In genomic region chr15:27998621-27999359, GRCm38 (mm10) we compare ENCODE assay signal across 10 mouse cellular contexts. TPM values are rescaled to one million over a fixed set of nuclear protein-coding genes. Genes with fewer than 3 reads are reported as not detected.
DNase-seq lines count a peak whose midpoint lies in the region; ATAC-seq lines count a peak whose summit lies in the region.
"Had no signal": no experiment of that assay in that cellular context is flagged by ENCODE, and none has a peak within 500 bp of the region (broad histone marks: within the 10 kb centered on the region; RNA-seq: fewer than 3 reads in every experiment).

No protein-coding gene starts in this region.

- H3K4me2 ChIP-seq in forebrain, embryonic 16.5 days (ENCODE audit: low read length), result no peak overlapping the region
- no peak overlapping the region for H3K4me2 ChIP-seq in midbrain, embryonic 11.5 days
- H3K4me2 ChIP-seq in kidney, embryonic 14.5 days (replicated peaks; ENCODE audit: low read depth, low read length), result no peak overlapping the region; the same call in 1 of the 2 replicates
- H3K4me2 ChIP-seq: lung, embryonic 15.5 days had no signal

- H3K9ac ChIP-seq in forebrain, embryonic 16.5 days (replicated peaks; ENCODE audit: low read depth, low read length), result no peak overlapping the region
- H3K9ac ChIP-seq in midbrain, embryonic 11.5 days (ENCODE audit: low read length), result no peak overlapping the region
- H3K9ac ChIP-seq in kidney, embryonic 14.5 days (ENCODE audit: low read depth, low read length), result no peak overlapping the region
- H3K9ac ChIP-seq: lung, embryonic 15.5 days had no signal

- peaks cover 100% of the 10 kb centered on the region for H3K4me1 ChIP-seq in forebrain, embryonic 10.5 days
- H3K4me1 ChIP-seq in forebrain, embryonic 16.5 days (replicated peaks; ENCODE audit: control insufficient read depth, insufficient read depth, low read length), result peaks cover 47% of the 10 kb centered on the region
- H3K4me1 ChIP-seq in midbrain, embryonic 10.5 days, result peaks cover 100% of the 10 kb centered on the region
- peaks cover 57% of the 10 kb centered on the region for H3K4me1 ChIP-seq in midbrain, embryonic 11.5 days (ENCODE audit: control insufficient read depth, insufficient read depth, low read length)
- peaks cover 47% of the 10 kb centered on the region for H3K4me1 ChIP-seq in kidney, embryonic 14.5 days (ENCODE audit: control insufficient read depth, insufficient read depth, low read length)

- H3K4me3 ChIP-seq in forebrain, embryonic 10.5 days, result no peak overlapping the region
- no peak overlapping the region for H3K4me3 ChIP-seq in forebrain, embryonic 16.5 days (replicated peaks; ENCODE audit: low read length)
- peak overlapping the region; percentile 3; the same call in 1 of the 2 replicates for H3K4me3 ChIP-seq in midbrain, embryonic 10.5 days
- H3K4me3 ChIP-seq in midbrain, embryonic 11.5 days (ENCODE audit: low read depth, low read length), result no peak overlapping the region
- no peak overlapping the region for H3K4me3 ChIP-seq in kidney, embryonic 14.5 days (ENCODE audit: low read length)
- H3K4me3 ChIP-seq: erythroblast, embryonic 14.5 days; lung, embryonic 15.5 days had no signal

- H3K27ac ChIP-seq in forebrain, embryonic 10.5 days, result 0 out of 2 replicates have a peak overlapping the region, but pooled peaks have one; percentile 12
- no peak overlapping the region for H3K27ac ChIP-seq in forebrain, embryonic 16.5 days (ENCODE audit: low read length)
- no peak overlapping the region for H3K27ac ChIP-seq in midbrain, embryonic 10.5 days (replicated peaks)
- H3K27ac ChIP-seq in midbrain, embryonic 11.5 days (ENCODE audit: low read depth, low read length), result no peak overlapping the region
- peak overlapping the region; percentile 59 for H3K27ac ChIP-seq in kidney, embryonic 14.5 days (ENCODE audit: low read depth, low read length)

- DNase-seq in forebrain, embryonic 10.5 days (ENCODE audit: extremely low spot score, low spot score), result no peak
- peak; percentile 16 for DNase-seq in midbrain, embryonic 10.5 days (ENCODE audit: low spot score)
- DNase-seq in midbrain, embryonic 11.5 days (ENCODE audit: low spot score, missing footprints), result no peak
- peak; percentile 31 for DNase-seq in retina, postnatal 1 day
- no peak for DNase-seq in frontal cortex, postnatal 14 days (ENCODE audit: low spot score in 2 of 2)
- no peak for DNase-seq in right cerebral cortex, postnatal 4 days

- peaks cover 7% of the 10 kb centered on the region for H3K36me3 ChIP-seq in forebrain, embryonic 10.5 days (replicated peaks)
- H3K36me3 ChIP-seq in forebrain, embryonic 16.5 days (ENCODE audit: control insufficient read depth, insufficient read depth), result no peaks in the 10 kb centered on the region
- H3K36me3 ChIP-seq in midbrain, embryonic 10.5 days, result peaks cover 7% of the 10 kb centered on the region
- no peaks in the 10 kb centered on the region for H3K36me3 ChIP-seq in midbrain, embryonic 11.5 days (ENCODE audit: control insufficient read depth, insufficient read depth, low read length)
- no peaks in the 10 kb centered on the region for H3K36me3 ChIP-seq in kidney, embryonic 14.5 days (ENCODE audit: control insufficient read depth, insufficient read depth, low read length)
- H3K36me3 ChIP-seq: lung, embryonic 15.5 days had no signal

- 20% methylated on average over 8 of the region's 8 CpGs for WGBS in forebrain, embryonic 10.5 days
- 19% methylated on average over 8 of the region's 8 CpGs for WGBS in forebrain, embryonic 16.5 days
- 9% methylated on average over 8 of the region's 8 CpGs for WGBS in midbrain, embryonic 10.5 days
- 13% methylated on average over 8 of the region's 8 CpGs for WGBS in midbrain, embryonic 11.5 days
- 7% methylated on average over 8 of the region's 8 CpGs for WGBS in kidney, embryonic 14.5 days

- no peaks in the 10 kb centered on the region for H3K9me3 ChIP-seq in forebrain, embryonic 10.5 days
- H3K9me3 ChIP-seq in forebrain, embryonic 16.5 days (ENCODE audit: control insufficient read depth, low read length), result no peaks in the 10 kb centered on the region
- H3K9me3 ChIP-seq in midbrain, embryonic 10.5 days (replicated peaks), result 0 out of 2 replicates have a peak, but pooled peaks cover 3% of the 10 kb centered on the region
- H3K9me3 ChIP-seq in midbrain, embryonic 11.5 days (ENCODE audit: control insufficient read depth, low read length), result no peaks in the 10 kb centered on the region
- H3K9me3 ChIP-seq in kidney, embryonic 14.5 days (ENCODE audit: control insufficient read depth, low read length), result no peaks in the 10 kb centered on the region
- H3K9me3 ChIP-seq: lung, embryonic 15.5 days had no signal

- no peaks in the 10 kb centered on the region for H3K27me3 ChIP-seq in forebrain, embryonic 10.5 days (ENCODE audit: poor library complexity, severe bottlenecking)
- no peaks in the 10 kb centered on the region for H3K27me3 ChIP-seq in forebrain, embryonic 16.5 days (replicated peaks; ENCODE audit: control insufficient read depth, insufficient read depth, low read length)
- H3K27me3 ChIP-seq in midbrain, embryonic 10.5 days (ENCODE audit: low read depth, poor library complexity, severe bottlenecking), result peaks cover 36% of the 10 kb centered on the region
- H3K27me3 ChIP-seq in midbrain, embryonic 11.5 days (ENCODE audit: control insufficient read depth, insufficient read depth, low read length), result no peaks in the 10 kb centered on the region; the same call in 1 of the 2 replicates
- H3K27me3 ChIP-seq in kidney, embryonic 14.5 days (ENCODE audit: control insufficient read depth, insufficient read depth, low read length), result no peaks in the 10 kb centered on the region
- H3K27me3 ChIP-seq: lung, embryonic 15.5 days had no signal

- ATAC-seq in forebrain, embryonic 16.5 days, result no peak
- no peak for ATAC-seq in midbrain, embryonic 11.5 days (ENCODE audit: low FRiP score)
- peak; percentile 26; the same call in 1 of the 2 replicates for ATAC-seq in kidney, embryonic 14.5 days (ENCODE audit: low FRiP score, low TSS enrichment)

RNA-seq across cellular contexts. Expression of gene Trio, which starts 26.9 kb away (rescaled TPM):
- 22.7 and 29.2 TPM in 2 replicates for polyA plus RNA-seq in forebrain, embryonic 10.5 days (2016; fragmentation: Nextera tagmentation; extraction: Ambion mirVana)
- polyA plus RNA-seq in forebrain, embryonic 16.5 days (2015; fragmentation: Nextera tagmentation; extraction: Ambion mirVana), result 40.8 and 42.6 TPM in 2 replicates
- 19.0 and 24.6 TPM in 2 replicates for polyA plus RNA-seq in midbrain, embryonic 10.5 days (2016; fragmentation: Nextera tagmentation; extraction: Ambion mirVana)
- 32.5 and 36.2 TPM in 2 replicates for polyA plus RNA-seq in midbrain, embryonic 11.5 days (2014; fragmentation: Nextera tagmentation; extraction: Ambion mirVana)
- 37.8 and 42.1 TPM in 2 replicates for polyA plus RNA-seq in kidney, embryonic 14.5 days (2014; fragmentation: Nextera tagmentation; extraction: Ambion mirVana)

Comparison
In these comparisons a context has a peak if more than half of its experiments do, and no peak if none do; other contexts are left out.
1. DNase-seq: peak in midbrain, embryonic 10.5 days (single experiment) and retina, postnatal 1 day (single experiment); none in forebrain, embryonic 10.5 days (single experiment), midbrain, embryonic 11.5 days (single experiment), frontal cortex, postnatal 14 days (0 of 2) and right cerebral cortex, postnatal 4 days (single experiment).
2. H3K27ac ChIP-seq: peak in forebrain, embryonic 10.5 days (single experiment) and kidney, embryonic 14.5 days (single experiment); none in forebrain, embryonic 16.5 days (single experiment), midbrain, embryonic 10.5 days (single experiment) and midbrain, embryonic 11.5 days (single experiment).